Mouse (Mus musculus): ENCODE data around the gene Jam3.

Gene Jam3

DNA sequence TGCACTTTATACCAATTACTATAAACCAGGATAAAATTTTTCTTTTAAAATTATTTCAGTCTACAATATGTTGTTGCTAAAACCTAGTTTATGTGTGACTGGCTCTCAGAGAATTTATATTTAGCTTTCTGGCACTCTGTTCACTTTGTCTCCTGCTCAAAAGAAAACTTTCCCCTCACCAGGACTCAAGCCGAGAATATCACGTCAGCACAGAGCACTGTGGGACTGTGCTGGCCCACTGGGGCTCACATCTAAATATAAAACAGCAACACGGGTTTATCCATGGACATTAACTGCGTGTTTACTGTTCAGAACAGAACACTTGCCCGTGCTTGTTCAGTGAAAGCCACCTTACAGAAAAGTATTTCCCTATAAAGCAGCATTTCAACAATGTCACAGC is 44.5 kb downstream of the Jam3 start:
- DNase-seq (ENCODE audit: low spot score) = no peak

DNA sequence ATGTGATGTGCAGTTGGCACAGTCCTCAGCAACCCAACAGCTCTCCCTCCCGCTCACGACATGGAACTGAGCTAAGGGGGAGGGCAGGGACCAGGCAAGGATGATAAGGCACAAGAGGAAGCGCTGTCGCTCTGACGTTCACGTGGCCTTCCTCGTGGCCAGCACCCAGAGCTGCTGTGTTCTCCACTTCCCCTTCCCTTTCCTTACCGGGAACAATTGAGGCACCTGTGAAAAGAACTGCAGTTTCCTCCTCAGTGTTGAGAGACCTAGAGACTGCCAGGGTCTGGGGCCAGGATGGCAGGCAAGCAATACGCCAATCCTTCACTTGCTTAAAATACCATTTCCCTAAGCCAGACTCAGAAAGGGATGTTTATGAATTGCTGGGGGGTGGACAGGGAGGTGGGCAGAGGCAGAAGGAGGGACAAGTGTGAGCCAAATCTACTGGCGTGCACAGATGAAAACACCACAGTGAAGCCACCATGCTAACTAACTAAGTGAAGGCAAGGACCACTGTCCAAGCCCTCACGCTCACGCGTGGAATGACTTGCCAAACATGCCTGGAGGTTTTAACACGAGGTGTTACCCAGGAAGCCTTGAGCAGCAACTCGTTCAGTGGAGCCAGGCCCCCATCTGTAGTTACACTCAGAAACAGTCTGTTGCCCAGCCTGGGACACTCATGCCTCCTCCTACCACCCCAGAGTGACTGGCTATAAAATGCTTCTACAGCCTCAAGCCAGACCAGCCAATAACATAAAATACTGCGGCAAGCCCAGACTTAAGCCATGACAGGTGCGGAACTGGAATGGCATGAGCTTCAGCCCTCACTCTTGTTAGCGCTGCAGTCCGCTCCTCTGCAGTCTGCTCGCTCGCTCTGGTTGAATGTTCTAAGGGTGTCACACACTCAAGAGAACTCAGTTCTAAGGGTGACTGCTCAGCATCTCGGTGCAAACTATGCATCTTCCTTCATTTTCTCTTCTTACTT is 45.4 kb downstream of the Jam3 start:
- DNase-seq (ENCODE audit: low spot score) = no peak

DNA sequence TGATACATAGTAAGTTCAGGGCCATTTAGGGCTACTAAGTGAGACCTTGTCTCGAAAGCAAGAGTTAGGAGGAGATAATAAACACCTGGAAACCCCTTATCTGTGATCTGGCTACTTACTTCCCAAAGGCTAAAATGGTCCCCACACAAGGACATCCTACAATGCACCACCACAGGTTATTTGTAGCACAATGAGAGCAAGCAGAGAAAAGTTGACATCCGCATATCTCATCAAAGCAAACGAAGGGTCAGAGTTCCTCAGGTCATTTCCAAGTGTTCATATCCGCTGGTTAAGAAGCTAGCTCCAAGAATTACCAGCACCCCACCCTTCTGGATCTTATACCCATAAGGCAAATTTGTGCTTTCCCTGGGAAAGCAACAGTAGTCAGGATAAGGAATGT is 46.8 kb downstream of the Jam3 start:
- DNase-seq (ENCODE audit: low spot score) = no peak

DNA sequence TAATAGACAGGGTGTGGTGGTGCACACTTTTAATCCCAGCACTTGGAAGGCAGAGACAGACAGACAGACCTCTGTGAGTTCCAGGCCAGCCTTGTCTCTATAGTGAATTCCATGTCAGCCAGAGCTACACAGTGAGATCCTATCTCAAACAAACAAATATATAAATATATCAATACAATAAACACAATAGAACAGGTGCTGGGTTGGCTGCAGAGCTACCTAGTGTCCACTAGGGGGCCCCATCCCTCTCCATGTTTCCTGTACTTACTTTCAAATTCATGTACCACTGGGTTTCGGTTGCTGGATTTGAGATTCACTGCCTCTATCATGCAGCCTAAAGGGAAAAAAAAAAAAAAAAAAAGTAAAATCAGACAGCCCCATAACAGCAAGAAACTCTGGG is 49.1 kb downstream of the Jam3 start:
- DNase-seq (ENCODE audit: low spot score) = no peak

DNA sequence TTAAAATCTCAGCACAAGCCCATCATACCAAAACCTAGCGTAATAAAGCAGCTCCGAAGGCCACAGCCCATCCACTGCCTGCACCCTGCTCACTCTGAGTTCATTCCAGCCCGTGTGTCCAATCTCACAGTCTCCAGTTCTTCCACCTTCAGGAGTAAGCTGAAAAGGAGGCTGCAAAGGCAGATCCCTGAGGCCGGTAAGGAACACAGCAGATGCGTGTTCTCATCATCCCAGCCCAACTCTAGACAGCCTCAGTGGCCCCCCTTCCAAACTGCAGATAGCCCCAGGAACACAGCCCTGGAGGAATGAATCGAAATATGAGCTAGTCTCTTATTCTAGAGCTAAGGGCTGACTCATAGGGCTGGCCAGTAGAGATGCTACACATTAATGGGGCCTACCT is 53.8 kb downstream of the Jam3 start:
- DNase-seq (ENCODE audit: low spot score) = no peak

DNA sequence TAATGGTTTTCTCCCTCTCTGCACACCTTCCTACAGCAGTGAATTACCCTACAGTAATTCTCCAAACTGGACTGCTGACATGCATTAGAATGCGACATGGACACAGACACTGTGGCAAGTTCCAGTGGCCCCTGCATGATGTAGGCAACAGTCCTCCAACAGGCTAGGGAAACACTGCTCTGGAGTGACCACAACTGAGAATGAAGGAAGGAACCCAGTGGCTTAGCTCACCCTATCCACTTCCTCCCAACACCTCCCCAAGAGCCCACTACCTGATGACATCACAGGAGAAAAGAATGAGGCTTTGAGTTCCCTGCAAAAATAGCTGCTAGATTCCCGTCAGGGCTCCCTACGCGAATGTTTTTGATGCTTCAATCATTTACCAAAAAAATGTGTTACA is 55.7 kb downstream of the Jam3 start:
- no peak for DNase-seq (ENCODE audit: low spot score)

DNA sequence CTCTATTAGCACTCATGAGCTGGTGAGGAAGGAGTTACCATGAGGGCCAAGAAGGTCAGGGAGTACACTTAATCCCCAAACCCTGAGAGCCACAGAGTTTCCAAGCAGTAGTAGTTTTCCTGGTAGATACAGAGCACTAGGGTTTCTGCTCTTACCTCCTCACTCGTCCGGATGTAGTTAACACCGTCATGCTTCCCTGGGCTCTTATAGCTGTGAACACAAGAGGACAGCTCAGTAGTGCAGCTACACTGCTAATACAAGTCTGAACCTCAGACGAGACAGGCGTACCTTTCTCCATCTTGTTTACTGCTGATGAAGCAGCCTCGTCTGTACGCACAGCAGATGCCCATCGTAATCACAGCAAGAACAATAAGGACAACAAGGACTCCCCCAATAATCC is 56.7 kb downstream of the Jam3 start:
- DNase-seq (ENCODE audit: low spot score) = no peak

DNA sequence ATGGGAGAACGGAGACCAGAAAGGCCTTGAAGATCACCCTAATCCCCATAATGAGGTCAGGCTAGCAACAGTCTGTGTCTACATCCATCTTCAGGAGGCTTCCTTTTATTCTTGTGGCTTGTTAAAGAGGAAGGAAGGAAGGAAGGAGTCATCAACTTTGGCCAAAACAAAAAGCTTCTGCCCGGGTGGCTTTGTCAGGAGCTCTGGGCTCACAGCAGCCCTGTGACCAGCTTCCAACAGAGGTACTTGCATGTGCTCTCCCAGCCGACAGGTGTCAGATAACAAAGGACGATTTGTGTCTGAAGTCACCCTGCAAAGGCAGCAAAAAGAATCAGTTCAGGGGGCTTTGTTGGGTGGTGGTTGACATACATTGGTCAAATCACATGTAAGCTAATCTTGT is 57.1 kb downstream of the Jam3 start:
- DNase-seq (ENCODE audit: low spot score) = no peak

DNA sequence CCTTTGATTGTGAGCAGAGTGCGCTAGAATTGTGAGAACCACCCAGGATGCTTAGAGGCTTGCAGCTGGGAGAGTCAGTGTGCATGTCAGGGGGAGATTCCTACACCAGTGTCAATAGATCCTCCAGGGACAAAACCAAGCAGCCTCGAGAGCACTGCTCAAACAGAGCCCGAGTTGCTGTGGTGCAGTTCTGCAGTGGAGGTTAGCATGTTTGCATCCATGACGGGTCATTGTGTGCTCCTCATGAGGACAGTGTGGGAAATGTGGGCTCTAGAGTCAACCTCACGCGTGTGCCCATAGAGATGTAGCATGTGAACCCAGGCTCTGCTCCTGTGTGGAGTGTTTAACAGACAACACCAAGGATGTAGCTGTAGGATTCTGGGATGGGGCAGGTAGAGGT is 62.3 kb downstream of the Jam3 start:
- DNase-seq (ENCODE audit: low spot score) = no peak

DNA sequence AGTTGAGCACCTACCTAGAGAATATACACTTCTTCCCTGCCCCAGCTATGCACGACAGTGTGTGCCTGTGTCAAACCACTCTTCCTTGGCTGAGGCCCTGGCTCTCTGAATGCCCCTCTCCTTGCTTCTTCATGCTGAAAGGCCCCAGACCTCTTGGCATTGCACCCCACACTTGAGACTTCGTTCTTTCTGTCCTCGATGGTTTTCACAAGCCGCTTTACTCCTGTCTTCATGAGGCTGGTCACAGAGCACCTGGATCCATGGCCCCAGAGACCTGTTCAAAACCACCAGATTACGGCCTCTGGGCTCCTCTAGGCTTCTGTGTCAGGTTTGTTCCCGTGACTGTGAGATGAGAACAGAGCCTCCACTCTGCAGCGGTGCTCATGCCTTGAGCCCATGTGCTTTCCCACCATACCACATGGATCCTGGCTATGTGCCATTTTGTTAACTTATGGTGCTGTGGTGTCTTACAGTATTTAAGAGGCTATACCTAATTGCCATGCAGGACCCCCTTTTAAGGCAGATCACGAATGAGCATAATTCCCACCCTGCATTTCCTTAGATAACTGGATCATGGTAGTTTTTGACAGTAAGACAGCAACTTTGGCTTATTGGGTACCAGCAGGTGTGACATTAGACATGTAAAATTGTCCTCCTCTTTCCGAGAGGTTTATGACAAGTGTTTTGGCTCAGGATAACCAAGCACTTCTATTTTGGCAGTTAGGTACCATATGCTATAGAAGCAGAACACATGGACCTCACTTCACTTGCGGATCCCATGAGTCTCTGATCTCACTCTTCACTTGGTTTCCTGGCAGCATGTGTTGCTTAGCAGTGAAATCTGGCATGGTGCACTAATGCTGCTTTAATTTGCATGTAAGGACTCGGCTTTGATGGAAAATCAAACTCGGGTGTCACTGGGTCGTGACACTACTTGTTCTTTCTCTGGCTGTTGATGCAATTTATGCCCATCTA is 64.1 kb downstream of the Jam3 start:
- DNase-seq (ENCODE audit: low spot score) = no peak

DNA sequence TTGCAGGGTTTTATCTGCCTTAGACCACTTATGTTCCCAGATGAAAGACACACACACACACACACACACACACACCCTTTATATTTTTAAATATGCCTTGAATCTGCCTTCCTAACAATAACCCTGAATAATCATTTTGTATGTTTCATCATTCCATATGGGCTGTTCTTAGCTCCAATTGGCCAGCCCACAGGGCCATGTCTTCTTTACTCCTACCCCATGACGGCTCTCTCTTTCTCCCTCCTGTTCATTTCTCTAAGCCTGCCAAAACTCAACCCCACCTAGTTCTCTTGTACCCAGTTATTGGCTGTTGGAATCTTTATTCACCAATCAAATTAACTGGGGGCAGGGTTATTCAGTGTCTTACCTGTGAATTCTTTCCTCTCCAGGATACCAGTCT is 65.1 kb downstream of the Jam3 start:
- no peak for DNase-seq (ENCODE audit: low spot score)

DNA sequence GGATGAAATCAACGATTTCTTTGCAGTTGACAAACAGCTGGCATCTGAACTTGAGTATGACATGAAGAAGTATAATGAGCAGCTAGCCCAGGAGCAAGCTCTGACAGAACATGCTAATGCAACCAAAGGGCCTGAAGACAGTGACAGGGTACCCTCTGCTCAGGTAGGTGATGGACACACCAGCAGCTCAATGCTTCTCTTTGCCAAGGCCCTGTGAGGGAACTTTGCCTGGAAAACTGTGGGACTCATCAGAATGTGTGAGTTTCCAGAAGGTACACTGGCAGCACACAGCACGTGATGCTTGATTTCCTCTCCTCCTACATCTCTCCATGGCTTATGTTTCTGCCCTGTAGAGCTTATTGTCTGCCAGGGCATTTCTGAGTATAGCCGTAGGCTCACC is 67.8 kb downstream of the Jam3 start:
- DNase-seq (ENCODE audit: low spot score) = no peak

DNA sequence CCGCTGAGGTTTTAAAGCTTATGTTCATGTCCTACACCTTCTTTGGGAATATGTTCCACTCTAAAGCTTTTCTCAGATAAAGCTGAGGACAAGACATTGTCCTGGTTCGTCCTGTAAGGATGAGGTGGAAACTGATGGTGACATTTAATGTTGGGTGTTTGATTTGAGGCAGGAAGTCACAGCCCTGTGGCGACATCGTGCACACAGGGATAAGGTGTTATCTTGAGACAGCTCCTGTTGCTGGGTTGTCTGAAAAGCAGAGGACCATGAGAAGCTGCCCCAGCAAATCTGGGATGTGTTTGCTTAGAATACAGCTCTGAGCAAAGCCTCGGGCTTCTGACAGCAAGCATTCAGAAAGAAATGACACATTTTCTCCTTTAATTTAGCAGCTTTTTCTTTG is 69.0 kb downstream of the Jam3 start:
- no peak for DNase-seq (ENCODE audit: low spot score)

DNA sequence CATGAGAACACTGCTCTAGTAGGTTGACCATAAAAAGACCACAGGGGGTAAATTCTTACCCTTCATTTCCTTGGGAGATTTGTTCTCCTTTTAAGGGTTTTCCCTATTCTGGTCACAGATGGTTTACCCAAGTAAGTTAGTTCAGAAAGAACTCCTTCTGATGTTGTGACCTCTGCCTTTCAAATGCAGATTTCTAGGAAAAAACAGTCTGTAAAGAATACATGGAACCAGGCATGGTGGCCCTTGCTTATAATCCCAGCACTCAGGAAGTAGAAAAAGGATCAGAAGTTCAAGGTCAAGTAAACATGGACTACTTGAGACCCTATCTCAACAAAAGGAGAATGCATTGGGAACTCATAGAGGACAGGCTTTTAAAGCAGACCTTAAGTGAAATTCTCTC is 79.4 kb downstream of the Jam3 start:
- no peak for DNase-seq (ENCODE audit: low spot score)

DNA sequence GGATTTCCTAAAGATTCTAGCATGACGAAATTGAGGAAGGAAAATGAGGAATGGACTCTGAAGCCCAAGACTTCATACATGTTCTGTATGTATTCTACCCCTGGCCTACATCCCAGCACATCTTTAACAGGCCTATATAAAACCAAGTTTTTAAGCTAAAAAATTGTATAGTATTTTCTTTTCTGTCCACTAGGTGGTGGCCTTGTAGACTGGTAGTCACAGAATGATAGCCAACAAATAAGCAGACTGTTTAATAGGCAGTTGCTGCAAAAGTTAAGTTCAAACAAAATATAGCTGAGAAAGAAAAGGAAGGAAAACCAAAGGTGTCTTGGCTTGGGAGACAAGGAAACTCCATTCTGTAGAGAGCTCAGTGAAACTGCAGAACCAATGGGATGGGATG is 80.5 kb downstream of the Jam3 start:
- DNase-seq (ENCODE audit: low spot score) = no peak

DNA sequence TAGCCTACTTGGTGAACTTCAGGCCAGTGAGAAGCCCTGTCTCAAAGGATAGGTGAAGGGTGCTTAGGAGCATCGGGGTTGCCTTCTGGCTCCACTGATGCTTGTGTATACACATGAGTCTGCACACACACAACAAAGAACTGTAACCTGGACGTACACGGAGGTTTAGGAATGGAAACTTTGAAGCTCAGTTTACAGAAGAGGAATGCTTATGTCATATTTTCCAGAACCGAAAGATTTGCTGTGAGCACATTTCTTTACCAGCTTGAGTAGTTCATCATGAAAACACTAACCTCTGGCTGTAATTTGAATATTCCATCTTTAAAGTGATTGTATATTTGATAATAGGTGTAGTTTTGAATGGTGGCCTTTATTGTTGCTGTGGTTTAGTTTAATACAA is 84.3 kb downstream of the Jam3 start:
- no peak for DNase-seq (ENCODE audit: low spot score)

DNA sequence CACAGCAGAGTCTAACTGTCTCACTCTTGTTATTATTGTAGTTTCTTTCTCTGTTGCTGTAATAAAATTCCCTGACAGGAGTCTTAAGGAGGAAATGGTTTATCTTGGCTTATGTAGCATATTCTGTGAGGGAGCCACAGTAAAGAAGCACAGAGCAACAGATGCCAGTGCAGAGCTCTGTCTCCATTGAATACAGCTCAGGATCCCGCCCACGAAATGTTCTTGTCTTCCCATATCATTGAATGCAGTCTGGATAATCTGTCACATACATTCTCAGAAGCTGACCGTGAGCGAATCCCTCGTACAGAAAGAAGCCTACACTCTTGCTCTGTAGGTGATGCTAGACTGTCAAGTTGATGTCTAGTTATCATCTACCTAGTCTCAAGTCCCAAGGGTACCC is 96.9 kb downstream of the Jam3 start:
- no peak for DNase-seq (ENCODE audit: low spot score)

DNA sequence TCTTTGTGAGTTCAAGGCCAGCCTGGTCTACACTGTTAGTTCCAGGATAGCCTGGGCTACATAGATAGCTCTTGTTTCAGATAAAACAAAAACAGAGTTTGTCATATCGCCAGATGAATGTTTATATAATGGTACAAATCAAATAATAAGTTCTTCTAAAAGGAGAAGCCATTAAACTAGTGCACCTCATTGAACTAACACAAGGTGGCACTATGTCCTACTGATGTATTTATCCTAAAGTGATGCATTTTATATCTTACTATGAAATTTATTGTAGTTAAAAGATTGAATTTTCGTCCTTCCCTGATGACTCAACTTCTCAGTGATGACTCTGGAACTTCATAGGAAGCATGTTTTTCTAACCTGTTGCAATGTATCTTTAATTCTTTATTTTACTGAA is 105.7 kb downstream of the Jam3 start:
- DNase-seq (ENCODE audit: low spot score) = no peak
